Comparison of ENCODE assay signal across 8 mouse cellular contexts in the genomic region with DNA sequence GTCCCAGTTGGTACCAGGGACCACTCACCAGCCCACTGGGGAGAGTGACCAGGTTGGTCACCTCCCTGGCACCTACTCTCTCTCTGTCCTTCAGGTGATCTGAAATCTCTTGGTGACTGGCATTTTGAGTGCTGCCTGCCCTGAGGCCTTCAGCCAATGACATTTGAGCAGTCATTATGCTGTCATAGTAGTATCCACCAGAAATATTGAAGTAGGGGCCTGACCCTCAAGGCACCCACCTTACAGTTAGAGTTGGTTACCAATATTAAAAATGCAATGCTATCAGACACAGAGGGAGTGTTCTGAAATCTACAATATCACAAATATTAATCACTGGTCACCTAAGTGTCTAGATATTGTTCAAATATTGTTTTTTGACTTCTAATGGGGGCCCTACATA. TPM values are rescaled to one million over a fixed set of nuclear protein-coding genes. Genes with fewer than 3 reads are reported as not detected.
DNase-seq lines count a peak whose midpoint lies in the region; ATAC-seq and TF ChIP-seq lines count a peak whose summit lies in the region.

Prdx4 (minus strand) TSS at position 101 of the 400 bp plus-strand sequence.

- no peak for DNase-seq in gastrocnemius, postnatal 25 days
- no peak for DNase-seq in gastrocnemius, postnatal 36 days
- DNase-seq in ES-E14 (ENCODE audit: low read depth, low spot score) (no peak), adipocyte (ENCODE audit: low spot score) (no peak)
- DNase-seq in hindbrain, postnatal 0 days (ENCODE audit: low spot score) = no peak
- DNase-seq in urinary bladder, adult 18-20 months (ENCODE audit: low spot score in 2 of 2) = no peak

- no peak within 1 kb of the TSS for H3K9ac ChIP-seq in ES-E14 (ENCODE audit: insufficient read depth, low read depth, low read length, poor library complexity, severe bottlenecking)
- H3K9ac ChIP-seq in forebrain, embryonic 12.5 days = no peak within 1 kb of the TSS
- no peak within 1 kb of the TSS for H3K9ac ChIP-seq in hindbrain, postnatal 0 days (replicated peaks; ENCODE audit: low read length)

- H3K27ac ChIP-seq in ES-E14 (ENCODE audit: insufficient read depth, low read depth, low read length, poor library complexity, severe bottlenecking) (no peak within 1 kb of the TSS), macrophage (no peak within 1 kb of the TSS)
- no peak within 1 kb of the TSS for H3K27ac ChIP-seq in forebrain, embryonic 12.5 days
- H3K27ac ChIP-seq in hindbrain, postnatal 0 days = no peak within 1 kb of the TSS

- H3K9me3 ChIP-seq in ES-E14 (ENCODE audit: control insufficient read depth, insufficient read depth, low read depth, low read length) = no peaks in the 10 kb centered on the region
- no peaks in the 10 kb centered on the region for H3K9me3 ChIP-seq in forebrain, embryonic 12.5 days
- H3K9me3 ChIP-seq in hindbrain, postnatal 0 days (ENCODE audit: low read length) = no peaks in the 10 kb centered on the region

- in situ Hi-C loops in ES-E14 (cut with MboI; ENCODE audit: low sequenced_read_pairs in 2 of 2, unreplicated experiment in 2 of 2) = no loop called here

- H3K36me3 ChIP-seq in ES-E14 (ENCODE audit: control insufficient read depth, insufficient read depth, low read length, poor library complexity, severe bottlenecking) = no peaks in the 10 kb centered on the region
- H3K36me3 ChIP-seq in forebrain, embryonic 12.5 days (replicated peaks) = no peaks in the 10 kb centered on the region
- H3K36me3 ChIP-seq in hindbrain, postnatal 0 days (ENCODE audit: insufficient read depth, low read length) = no peaks in the 10 kb centered on the region
- H3K36me3 ChIP-seq in macrophage (ENCODE audit: inconsistent target) = no peaks in the 10 kb centered on the region

- no peak within 1 kb of the TSS for H3K4me3 ChIP-seq in ES-E14 (ENCODE audit: insufficient read depth in 1 of 2, low read depth in 1 of 2, low read length in 2 of 2, poor library complexity in 1 of 2, severe bottlenecking in 1 of 2)
- no peak within 1 kb of the TSS for H3K4me3 ChIP-seq in forebrain, embryonic 12.5 days (replicated peaks)
- no peak within 1 kb of the TSS for H3K4me3 ChIP-seq in hindbrain, postnatal 0 days (ENCODE audit: low read length)
- H3K4me3 ChIP-seq in macrophage (ENCODE audit: inconsistent target) = no peak within 1 kb of the TSS

- TF ChIP-seq CTCF in hindbrain, postnatal 0 days (IDR thresholded peaks at IDR 0.05; ENCODE audit: low read depth) = no peak

- intact Hi-C loops in gastrocnemius, postnatal 36 days (cut with DNase I) = no loop called here

- H3K79me2 ChIP-seq in macrophage (ENCODE audit: inconsistent target) = peaks cover 14% of the 10 kb centered on the region

- H3K4me2 ChIP-seq in forebrain, embryonic 12.5 days = no peak within 1 kb of the TSS
- no peak within 1 kb of the TSS for H3K4me2 ChIP-seq in hindbrain, postnatal 0 days (ENCODE audit: low read depth, low read length)

- H3K4me1 ChIP-seq in ES-E14 (ENCODE audit: control insufficient read depth in 2 of 2, insufficient read depth in 2 of 2, low read length in 2 of 2, poor library complexity in 1 of 2) = peaks cover 0 to 2% of the 10 kb centered on the region in 2 experiments; a peak in 2 of 4 replicates
- H3K4me1 ChIP-seq in forebrain, embryonic 12.5 days = no peaks in the 10 kb centered on the region
- H3K4me1 ChIP-seq in hindbrain, postnatal 0 days (ENCODE audit: insufficient read depth, low read length) = no peaks in the 10 kb centered on the region

- no peaks in the 10 kb centered on the region for H3K27me3 ChIP-seq in forebrain, embryonic 12.5 days
- no peaks in the 10 kb centered on the region for H3K27me3 ChIP-seq in hindbrain, postnatal 0 days (ENCODE audit: insufficient read depth, low read length)

- ATAC-seq in forebrain, embryonic 12.5 days (ENCODE audit: low FRiP score) = no peak
- no peak for ATAC-seq in hindbrain, postnatal 0 days

TF ChIP-seq in ES-E14, 5 proteins besides CTCF, POLR2A, EP300 and RAD21:
- TF ChIP-seq CHD2 (IDR thresholded peaks at IDR 0.05; ENCODE audit: low read depth, low read length) (no peak), ZC3H11A (IDR thresholded peaks at IDR 0.05; ENCODE audit: borderline replicate concordance, low read depth, low read length) (no peak), HCFC1 (IDR thresholded peaks at IDR 0.05; ENCODE audit: borderline replicate concordance, insufficient read depth, low read length) (no peak), MAFK (IDR thresholded peaks at IDR 0.05; ENCODE audit: insufficient read depth, low read depth, low read length) (no peak), ZNF384 (IDR thresholded peaks at IDR 0.05; ENCODE audit: low read depth, low read length) (no peak)
TF ChIP-seq in ES-E14: peak in this region for 0.

RNA-seq across cellular contexts. Expression of gene Prdx4, which starts in this region (rescaled TPM):
- total RNA-seq in gastrocnemius, postnatal 25 days (2021) = 10 to 100 TPM; 10.1 to 13.0 TPM
- 1 to 10 TPM; 8.4 to 8.6 TPM for total RNA-seq in gastrocnemius, postnatal 36 days (2021)
- 235 and 279 TPM in 2 replicates for total RNA-seq in ES-E14 (2012; rRNA removed)
- polyA plus RNA-seq in forebrain, embryonic 12.5 days (2016; fragmentation: Nextera tagmentation; extraction: Ambion mirVana) = 179 and 202 TPM in 2 replicates
- 87.6 and 110 TPM in 2 replicates for total RNA-seq in hindbrain, postnatal 0 days (2014; rRNA removed)
- polyA plus RNA-seq in hindbrain, postnatal 0 days (2015; fragmentation: Nextera tagmentation; extraction: Ambion mirVana) = 138 and 143 TPM in 2 replicates
- 10 to 100 TPM in 12 of 26 experiments, 1 to 10 TPM in 14; 3.6 to 26.4 (median 9.4) TPM for total RNA-seq in macrophage (2018; cell fraction: chromatin; rRNA removed)
- 100 to 1,000 TPM in 2 of 26 experiments, 10 to 100 TPM in 24; 63.8 to 109 (median 77.7) TPM for total RNA-seq in macrophage (2018; cell fraction: cytosol; rRNA removed)
- 100 to 1,000 TPM in 1 of 26 experiments, 10 to 100 TPM in 25; 24.4 to 100 (median 54.8) TPM for total RNA-seq in macrophage (2018; cell fraction: nucleus; rRNA removed)
- polyA plus RNA-seq in macrophage (2018) = 53.4 to 107 TPM (median 95.0 TPM) in 3 replicates
